Mouse (Mus musculus): Measurements from ENCODE around the gene Tbata. TPM values are rescaled to one million over a fixed set of nuclear protein-coding genes. Genes with fewer than 3 reads are reported as not detected.

Gene Tbata
- 975 and 1,293 TPM in 2 replicates for polyA plus RNA-seq (2012; rRNA removed)

- no peaks in the 10 kb centered on the region for H3K36me3 ChIP-seq (ENCODE audit: control insufficient read depth, insufficient read depth, low read length)
- no peak within 1 kb of the TSS for H3K27ac ChIP-seq (ENCODE audit: control insufficient read depth, insufficient read depth, low read length)
- 84% methylated on average over 3 of the region's 3 CpGs for WGBS
- 0 out of 2 replicates have a peak, but pooled peaks cover 4% of the 10 kb centered on the region for H3K4me1 ChIP-seq (replicated peaks; ENCODE audit: control insufficient read depth, insufficient read depth, low read length)
- no peak within 1 kb of the TSS for H3K4me3 ChIP-seq (ENCODE audit: control insufficient read depth, insufficient read depth, low read length)
- TF ChIP-seq CTCF (IDR thresholded peaks at IDR 0.05; ENCODE audit: borderline replicate concordance, control insufficient read depth, extremely low read depth, insufficient read depth, low read length, poor library complexity) (no peak), POLR2A (IDR thresholded peaks at IDR 0.05; ENCODE audit: control insufficient read depth, extremely low read depth, insufficient read depth, low read length, poor library complexity) (no peak)
- no peak for DNase-seq
- no peaks in the 10 kb centered on the region for H3K27me3 ChIP-seq (ENCODE audit: control insufficient read depth, insufficient read depth, low read length)
Measured at GRCm38 (mm10) chr10:61171654-61172053, at the start of gene Tbata. TSS of gene Tbata (plus strand) at chr10:61171954.

- Histone ChIP-seq H3K27ac (ENCODE audit: control insufficient read depth, insufficient read depth, low read length) (no peak overlapping the region), H3K4me1 (replicated peaks; ENCODE audit: control insufficient read depth, insufficient read depth, low read length) (no peaks in the 10 kb centered on the region), H3K4me3 (ENCODE audit: control insufficient read depth, insufficient read depth, low read length) (no peak overlapping the region), H3K27me3 (ENCODE audit: control insufficient read depth, insufficient read depth, low read length) (no peaks in the 10 kb centered on the region), H3K36me3 (ENCODE audit: control insufficient read depth, insufficient read depth, low read length) (0 out of 2 replicates have a peak, but pooled peaks cover 3% of the 10 kb centered on the region)
- 92% methylated on average over 3 of the region's 3 CpGs for WGBS
- DNase-seq = no peak
- TF ChIP-seq POLR2A (IDR thresholded peaks at IDR 0.05; ENCODE audit: control insufficient read depth, extremely low read depth, insufficient read depth, low read length, poor library complexity) (no peak), CTCF (IDR thresholded peaks at IDR 0.05; ENCODE audit: borderline replicate concordance, control insufficient read depth, extremely low read depth, insufficient read depth, low read length, poor library complexity) (no peak)
Measured at GRCm38 (mm10) chr10:61123276-61123913, 48.4 kb upstream of the Tbata start.

GRCm38 (mm10) chr10:61124462-61124861, 47.3 kb upstream of the Tbata start:
- H3K36me3 ChIP-seq (ENCODE audit: control insufficient read depth, insufficient read depth, low read length) = 0 out of 2 replicates have a peak, but pooled peaks cover 3% of the 10 kb centered on the region
- WGBS = 97% methylated on average over 2 of the region's 2 CpGs
- no peak overlapping the region for H3K27ac ChIP-seq (ENCODE audit: control insufficient read depth, insufficient read depth, low read length)
- no peak overlapping the region for H3K4me3 ChIP-seq (ENCODE audit: control insufficient read depth, insufficient read depth, low read length)
- H3K4me1 ChIP-seq (replicated peaks; ENCODE audit: control insufficient read depth, insufficient read depth, low read length) = no peaks in the 10 kb centered on the region
- no peak for TF ChIP-seq POLR2A (IDR thresholded peaks at IDR 0.05; ENCODE audit: control insufficient read depth, extremely low read depth, insufficient read depth, low read length, poor library complexity)
- TF ChIP-seq CTCF (IDR thresholded peaks at IDR 0.05; ENCODE audit: borderline replicate concordance, control insufficient read depth, extremely low read depth, insufficient read depth, low read length, poor library complexity) = no peak
- no peaks in the 10 kb centered on the region for H3K27me3 ChIP-seq (ENCODE audit: control insufficient read depth, insufficient read depth, low read length)
- DNase-seq = no peak

- Histone ChIP-seq H3K4me1 (replicated peaks; ENCODE audit: control insufficient read depth, insufficient read depth, low read length) (no peaks in the 10 kb centered on the region), H3K27ac (ENCODE audit: control insufficient read depth, insufficient read depth, low read length) (no peak overlapping the region), H3K4me3 (ENCODE audit: control insufficient read depth, insufficient read depth, low read length) (no peak overlapping the region), H3K36me3 (ENCODE audit: control insufficient read depth, insufficient read depth, low read length) (no peaks in the 10 kb centered on the region), H3K27me3 (ENCODE audit: control insufficient read depth, insufficient read depth, low read length) (no peaks in the 10 kb centered on the region)
- no peak for DNase-seq
- WGBS = 95% methylated on average over 1 of the region's 1 CpGs
- TF ChIP-seq POLR2A (IDR thresholded peaks at IDR 0.05; ENCODE audit: control insufficient read depth, extremely low read depth, insufficient read depth, low read length, poor library complexity) = no peak
- no peak for TF ChIP-seq CTCF (IDR thresholded peaks at IDR 0.05; ENCODE audit: borderline replicate concordance, control insufficient read depth, extremely low read depth, insufficient read depth, low read length, poor library complexity)
Measured at GRCm38 (mm10) chr10:61128701-61129365, 42.9 kb upstream of the Tbata start.

- 89% methylated on average over 3 of the region's 3 CpGs for WGBS
- TF ChIP-seq CTCF (IDR thresholded peaks at IDR 0.05; ENCODE audit: borderline replicate concordance, control insufficient read depth, extremely low read depth, insufficient read depth, low read length, poor library complexity) (no peak), POLR2A (IDR thresholded peaks at IDR 0.05; ENCODE audit: control insufficient read depth, extremely low read depth, insufficient read depth, low read length, poor library complexity) (no peak)
Measured at GRCm38 (mm10) chr10:61130959-61131358, 40.8 kb upstream of the Tbata start.

GRCm38 (mm10) chr10:61134041-61134440, 37.7 kb upstream of the Tbata start:
- DNase-seq = no peak
- H3K27ac ChIP-seq (ENCODE audit: control insufficient read depth, insufficient read depth, low read length) = no peak overlapping the region
- WGBS = 88% methylated on average over 4 of the region's 4 CpGs
- H3K27me3 ChIP-seq (ENCODE audit: control insufficient read depth, insufficient read depth, low read length) = no peaks in the 10 kb centered on the region
- no peak overlapping the region for H3K4me3 ChIP-seq (ENCODE audit: control insufficient read depth, insufficient read depth, low read length)
- H3K4me1 ChIP-seq (replicated peaks; ENCODE audit: control insufficient read depth, insufficient read depth, low read length) = no peaks in the 10 kb centered on the region
- TF ChIP-seq POLR2A (IDR thresholded peaks at IDR 0.05; ENCODE audit: control insufficient read depth, extremely low read depth, insufficient read depth, low read length, poor library complexity) (no peak), CTCF (IDR thresholded peaks at IDR 0.05; ENCODE audit: borderline replicate concordance, control insufficient read depth, extremely low read depth, insufficient read depth, low read length, poor library complexity) (no peak)
- H3K36me3 ChIP-seq (ENCODE audit: control insufficient read depth, insufficient read depth, low read length) = no peaks in the 10 kb centered on the region

More at GRCm38 (mm10) chr10:61130959-61131358, 40.8 kb upstream of the Tbata start:
- DNase-seq = no peak
- no peaks in the 10 kb centered on the region for H3K27me3 ChIP-seq (ENCODE audit: control insufficient read depth, insufficient read depth, low read length)
- H3K4me3 ChIP-seq (ENCODE audit: control insufficient read depth, insufficient read depth, low read length) = no peak overlapping the region
- no peaks in the 10 kb centered on the region for H3K4me1 ChIP-seq (replicated peaks; ENCODE audit: control insufficient read depth, insufficient read depth, low read length)
- H3K36me3 ChIP-seq (ENCODE audit: control insufficient read depth, insufficient read depth, low read length) = no peaks in the 10 kb centered on the region
- no peak overlapping the region for H3K27ac ChIP-seq (ENCODE audit: control insufficient read depth, insufficient read depth, low read length)

Measured in thymus, adult 2 months (tissue).